ENCODE assay signal across 8 mouse cellular contexts in genomic region chr7:90029548-90030485, GRCm38 (mm10). TPM values are rescaled to one million over a fixed set of nuclear protein-coding genes. Genes with fewer than 3 reads are reported as not detected.
DNase-seq lines count a peak whose midpoint lies in the region; ATAC-seq and TF ChIP-seq lines count a peak whose summit lies in the region.

No protein-coding gene starts in this region.

- peak overlapping the region; percentile 41 for H3K9ac ChIP-seq in forebrain, postnatal 0 days
- H3K9ac ChIP-seq in liver, embryonic 11.5 days (ENCODE audit: low read depth, low read length): peak overlapping the region; percentile 12; the same call in 1 of the 2 replicates

- 31% methylated on average over 20 of the region's 20 CpGs for WGBS in forebrain, postnatal 0 days
- 59% methylated on average over 20 of the region's 20 CpGs for WGBS in hindbrain, embryonic 10.5 days
- 55% methylated on average over 20 of the region's 20 CpGs for WGBS in liver, embryonic 11.5 days

- no peak for TF ChIP-seq CTCF in forebrain, postnatal 0 days (IDR thresholded peaks at IDR 0.05; ENCODE audit: low read depth)

- H3K4me3 ChIP-seq in forebrain, postnatal 0 days (ENCODE audit: low read depth, low read length): no peak overlapping the region
- no peak overlapping the region for H3K4me3 ChIP-seq in hindbrain, embryonic 10.5 days
- no peak overlapping the region for H3K4me3 ChIP-seq in liver, embryonic 11.5 days (ENCODE audit: low read depth, low read length)

- H3K27me3 ChIP-seq in forebrain, postnatal 0 days (ENCODE audit: insufficient read depth, low read length): no peaks in the 10 kb centered on the region
- no peaks in the 10 kb centered on the region for H3K27me3 ChIP-seq in hindbrain, embryonic 10.5 days (ENCODE audit: insufficient read depth, poor library complexity, severe bottlenecking)
- H3K27me3 ChIP-seq in liver, embryonic 11.5 days (replicated peaks; ENCODE audit: control insufficient read depth, insufficient read depth, low read length): no peaks in the 10 kb centered on the region

- peak; percentile 45 for DNase-seq in urinary bladder, postnatal 14 days (ENCODE audit: low spot score)
- DNase-seq in urinary bladder, postnatal 25 days (ENCODE audit: low spot score): no peak
- peak; percentile 35 for DNase-seq in forebrain, postnatal 0 days
- no peak for DNase-seq in hindbrain, embryonic 10.5 days (ENCODE audit: low spot score)
- no peak for DNase-seq in liver, embryonic 11.5 days (ENCODE audit: low spot score)
- no peak for DNase-seq in T-cell, adult 2 months (ENCODE audit: low spot score)
- DNase-seq in c-Kit-positive CD71-positive TER-119-positive erythroid progenitor cells, embryonic 14.5 days (ENCODE audit: low spot score): no peak

- peak overlapping the region; percentile 86 for H3K27ac ChIP-seq in forebrain, postnatal 0 days (ENCODE audit: low read depth, low read length)
- peak overlapping the region; percentile 72 for H3K27ac ChIP-seq in hindbrain, embryonic 10.5 days
- H3K27ac ChIP-seq in liver, embryonic 11.5 days (ENCODE audit: low read depth, low read length): peak overlapping the region; percentile 79

- no peaks in the 10 kb centered on the region for H3K36me3 ChIP-seq in forebrain, postnatal 0 days (ENCODE audit: insufficient read depth)
- H3K36me3 ChIP-seq in hindbrain, embryonic 10.5 days: no peaks in the 10 kb centered on the region
- no peaks in the 10 kb centered on the region for H3K36me3 ChIP-seq in liver, embryonic 11.5 days (ENCODE audit: control insufficient read depth, insufficient read depth, low read length)

- H3K4me2 ChIP-seq in forebrain, postnatal 0 days (ENCODE audit: low read depth): peak overlapping the region; percentile 34
- H3K4me2 ChIP-seq in liver, embryonic 11.5 days: peak overlapping the region; percentile 9; the same call in 1 of the 2 replicates

- peak; percentile 73 for ATAC-seq in forebrain, postnatal 0 days
- ATAC-seq in liver, embryonic 11.5 days (replicated peaks; ENCODE audit: low FRiP score): no peak
- 0 out of 2 replicates have a peak, but pooled peaks have one; percentile 16 for ATAC-seq in monocyte, adult 5-6 weeks (replicated peaks; ENCODE audit: insufficient number of reproducible peaks, low FRiP score, low TSS enrichment, poor library complexity, severe bottlenecking)

- H3K4me1 ChIP-seq in forebrain, postnatal 0 days (ENCODE audit: insufficient read depth): peaks cover 21% of the 10 kb centered on the region
- H3K4me1 ChIP-seq in hindbrain, embryonic 10.5 days (replicated peaks): peaks cover 18% of the 10 kb centered on the region
- H3K4me1 ChIP-seq in liver, embryonic 11.5 days (replicated peaks; ENCODE audit: control insufficient read depth, insufficient read depth, low read length): peaks cover 28% of the 10 kb centered on the region

- 0 out of 2 replicates have a peak, but pooled peaks cover 3% of the 10 kb centered on the region for H3K9me3 ChIP-seq in forebrain, postnatal 0 days (ENCODE audit: low read length)
- no peaks in the 10 kb centered on the region for H3K9me3 ChIP-seq in hindbrain, embryonic 10.5 days
- H3K9me3 ChIP-seq in liver, embryonic 11.5 days (ENCODE audit: control insufficient read depth, low read length): no peaks in the 10 kb centered on the region

RNA-seq across cellular contexts. Expression of gene Eed, which starts 49.0 kb away (rescaled TPM):
- total RNA-seq in forebrain, postnatal 0 days (2014; rRNA removed): 22.2 and 28.5 TPM in 2 replicates
- polyA plus RNA-seq in forebrain, postnatal 0 days (2015; fragmentation: Nextera tagmentation; extraction: Ambion mirVana): 18.1 and 20.7 TPM in 2 replicates
- polyA plus RNA-seq in hindbrain, embryonic 10.5 days (2016; fragmentation: Nextera tagmentation; extraction: Ambion mirVana): 68.3 and 81.1 TPM in 2 replicates
- 68.4 and 77.1 TPM in 2 replicates for polyA plus RNA-seq in liver, embryonic 11.5 days (2014; fragmentation: Nextera tagmentation; extraction: Ambion mirVana)
- 257 to 421 TPM (median 381 TPM) in 3 replicates for total RNA-seq in monocyte, adult 5-6 weeks (2017)

Comparison
In these comparisons a context has a peak if more than half of its experiments do, and no peak if none do; other contexts are left out.
1. DNase-seq: peak in urinary bladder, postnatal 14 days (single experiment) and forebrain, postnatal 0 days (single experiment); none in urinary bladder, postnatal 25 days (single experiment), hindbrain, embryonic 10.5 days (single experiment), liver, embryonic 11.5 days (single experiment), T-cell, adult 2 months (single experiment) and c-Kit-positive CD71-positive TER-119-positive erythroid progenitor cells, embryonic 14.5 days (single experiment).
2. Peak in every context shown above with its lines, with median percentiles within 50 percentile points of each other: H3K27ac ChIP-seq.